Mouse (Mus musculus) bone marrow, adult 2 months (tissue): ENCODE measurements around the gene Pds5a. TPM values are rescaled to one million over a fixed set of nuclear protein-coding genes. Genes with fewer than 3 reads are reported as not detected.

ENCODE experiments used
- H3K27ac ChIP-seq: fragments of 200-500 bp; 2 replicates; pipeline ENCODE4 v1.5.1; 2012; ENCODE audit warnings: low read depth, mild to moderate bottlenecking, control low read depth, inconsistent platforms, low read length; ENCODE audit not compliant: control insufficient read depth, poor library complexity, insufficient read depth
- H3K4me1 ChIP-seq: fragments of 200-500 bp; 2 replicates; pipeline ENCODE4 v1.6.1; 2011; ENCODE audit warnings: low read length; ENCODE audit not compliant: control insufficient read depth, insufficient read depth
- H3K4me3 ChIP-seq: fragments of 200-500 bp; replicated peaks from 2 replicates; pipeline ENCODE3; 2011; ENCODE audit warnings: mild to moderate bottlenecking, low read depth, low read length, control low read depth; ENCODE audit not compliant: control insufficient read depth
- CTCF ChIP-seq: fragments of 200-500 bp; IDR thresholded peaks from 2 replicates; pipeline ENCODE4 v1.5.1; 2011; ENCODE audit warnings: low read length, control low read depth; ENCODE audit not compliant: control insufficient read depth, insufficient read depth
- POLR2A ChIP-seq: fragments of 200-500 bp; IDR thresholded peaks from 2 replicates; pipeline ENCODE4 v1.6.1; 2011; ENCODE audit warnings: low read depth, mild to moderate bottlenecking, control low read depth, low read length, borderline replicate concordance; ENCODE audit not compliant: control insufficient read depth
- WGBS: fragments of 180-500 bp; shearing (Covaris S2); methylation state at CpG from one replicate; pipeline ENCODE4 v1.1.7; 2018; 5-methylcytosine and 5-hydroxymethylcytosine counted together
- polyA plus RNA-seq: library from polyadenylated mRNA; stranded (reverse); fragments of >200 nt; gene quantifications from 2 replicates; pipeline ENCODE4 v1.2.4, GENCODE M21; 2011; ENCODE audit warnings: low replicate concordance; ENCODE audit not compliant: missing spikeins, insufficient read depth, insufficient read length

The Pds5a gene
- polyA plus RNA-seq, 1 experiment = 72.3 TPM

- TF ChIP-seq CTCF (no peak), POLR2A (no peak)
- WGBS = 93% methylated on average over 5 of the region's 5 CpGs
- Histone ChIP-seq H3K27ac (no peak overlapping the region), H3K4me1 (no peaks in the 10 kb centered on the region), H3K4me3 (no peak overlapping the region)
Observed at GRCm38 (mm10) chr5:65609769-65610168, 88.3 kb downstream of the Pds5a start.

GRCm38 (mm10) chr5:65606820-65607219 lies 91.3 kb downstream of the Pds5a start:
- TF ChIP-seq CTCF (no peak), POLR2A (no peak)
- 92% methylated on average over 1 of the region's 1 CpGs for WGBS
- Histone ChIP-seq H3K4me3 (no peak overlapping the region), H3K27ac (no peak overlapping the region), H3K4me1 (no peaks in the 10 kb centered on the region)

GRCm38 (mm10) chr5:65599681-65600080 lies 98.4 kb downstream of the Pds5a start:
- Histone ChIP-seq H3K27ac (no peak overlapping the region), H3K4me1 (no peaks in the 10 kb centered on the region), H3K4me3 (no peak overlapping the region)
- no peak for TF ChIP-seq CTCF
- TF ChIP-seq POLR2A = no peak
- WGBS = 88% methylated on average over 7 of the region's 7 CpGs

GRCm38 (mm10) chr5:65592421-65592820 lies 105.7 kb downstream of the Pds5a start:
- Histone ChIP-seq H3K4me1 (no peaks in the 10 kb centered on the region), H3K27ac (no peak overlapping the region), H3K4me3 (no peak overlapping the region)
- 48% methylated on average over 2 of the region's 2 CpGs for WGBS
- TF ChIP-seq CTCF = no peak

- H3K27ac ChIP-seq = no peak overlapping the region
- H3K4me1 ChIP-seq = no peaks in the 10 kb centered on the region
- TF ChIP-seq POLR2A = no peak
- no peak for TF ChIP-seq CTCF
- H3K4me3 ChIP-seq = no peak overlapping the region
- 33% methylated on average over 1 of the region's 1 CpGs for WGBS
Observed at GRCm38 (mm10) chr5:65590199-65590598, 107.9 kb downstream of the Pds5a start.

GRCm38 (mm10) chr5:65586291-65586690 lies 111.8 kb downstream of the Pds5a start:
- TF ChIP-seq CTCF (no peak), POLR2A (no peak)
- 88% methylated on average over 5 of the region's 5 CpGs for WGBS
- Histone ChIP-seq H3K4me1 (no peaks in the 10 kb centered on the region), H3K4me3 (no peak overlapping the region), H3K27ac (no peak overlapping the region)

GRCm38 (mm10) chr5:65578545-65578944 lies 119.5 kb downstream of the Pds5a start:
- H3K4me1 ChIP-seq = no peaks in the 10 kb centered on the region
- H3K27ac ChIP-seq = no peak overlapping the region
- TF ChIP-seq CTCF = no peak
- TF ChIP-seq POLR2A = no peak
- no peak overlapping the region for H3K4me3 ChIP-seq
- WGBS = 83% methylated on average over 3 of the region's 3 CpGs

GRCm38 (mm10) chr5:65575896-65576295 lies 122.2 kb downstream of the Pds5a start:
- Histone ChIP-seq H3K4me1 (no peaks in the 10 kb centered on the region), H3K27ac (no peak overlapping the region), H3K4me3 (no peak overlapping the region)
- no peak for TF ChIP-seq CTCF
- TF ChIP-seq POLR2A = no peak
- WGBS = 72% methylated on average over 2 of the region's 2 CpGs

- no peak overlapping the region for H3K4me3 ChIP-seq
- no peak for TF ChIP-seq CTCF
- TF ChIP-seq POLR2A = no peak
- no peak overlapping the region for H3K27ac ChIP-seq
- H3K4me1 ChIP-seq = no peaks in the 10 kb centered on the region
- 81% methylated on average over 2 of the region's 2 CpGs for WGBS
Observed at GRCm38 (mm10) chr5:65574876-65575275, 123.2 kb downstream of the Pds5a start.

- no peak for TF ChIP-seq CTCF
- no peak for TF ChIP-seq POLR2A
- no peak overlapping the region for H3K4me3 ChIP-seq
- WGBS = 71% methylated on average over 2 of the region's 2 CpGs
- no peaks in the 10 kb centered on the region for H3K4me1 ChIP-seq
- no peak overlapping the region for H3K27ac ChIP-seq
Observed at GRCm38 (mm10) chr5:65565486-65565885, 132.6 kb downstream of the Pds5a start.
